Mouse (Mus musculus) limb, embryonic 11.5 days (tissue): Measurements from ENCODE around the gene Tvp23a. TPM values are rescaled to one million over a fixed set of nuclear protein-coding genes. Genes with fewer than 3 reads are reported as not detected.

Source experiments
- ATAC-seq: fragments of 200-750 bp; cut with Nextera tagmentation; 2 replicates; pipeline ENCODE4 v1.8.0; 2017; ENCODE audit warnings: low read depth; ENCODE audit not compliant: insufficient number of reproducible peaks, low FRiP score, low TSS enrichment
- DNase-seq: peaks from one replicate; pipeline ENCODE4 v3.0.0-alpha.2; 2015; ENCODE audit warnings: low spot score
- H3K27ac ChIP-seq: fragments of 300-500 bp; sonication (generic); replicated peaks from 2 replicates; pipeline ENCODE4 v1.5.1; 2014; ENCODE audit warnings: low read depth, mild to moderate bottlenecking, low read length
- H3K27me3 ChIP-seq: fragments of 300-500 bp; sonication (generic); 2 replicates; pipeline ENCODE4 v1.6.1; 2014; ENCODE audit warnings: mild to moderate bottlenecking, low read length, mixed read lengths; ENCODE audit not compliant: control insufficient read depth, insufficient read depth
- H3K36me3 ChIP-seq: fragments of 300-500 bp; sonication (generic); 2 replicates; pipeline ENCODE4 v1.6.1; 2014; ENCODE audit warnings: mild to moderate bottlenecking, low read length, moderate library complexity, mixed read lengths; ENCODE audit not compliant: control insufficient read depth, insufficient read depth
- H3K4me1 ChIP-seq: fragments of 300-500 bp; sonication (generic); 2 replicates; pipeline ENCODE4 v1.6.1; 2014; ENCODE audit warnings: low read length, mixed read lengths; ENCODE audit not compliant: control insufficient read depth, insufficient read depth
- H3K4me2 ChIP-seq: fragments of 300-500 bp; sonication (generic); 2 replicates; pipeline ENCODE4 v1.6.1; 2014; ENCODE audit warnings: low read depth, mild to moderate bottlenecking, moderate library complexity; ENCODE audit not compliant: severe bottlenecking
- H3K4me3 ChIP-seq: fragments of 300-500 bp; sonication (generic); 2 replicates; pipeline ENCODE4 v1.5.1; 2014; ENCODE audit warnings: low read depth, low read length
- H3K9ac ChIP-seq: fragments of 300-500 bp; sonication (generic); 2 replicates; pipeline ENCODE4 v1.6.1; 2014; ENCODE audit warnings: mild to moderate bottlenecking, low read length
- H3K9me3 ChIP-seq: fragments of 300-500 bp; sonication (generic); 2 replicates; pipeline ENCODE4 v1.6.1; 2016; ENCODE audit warnings: low read length; ENCODE audit not compliant: control insufficient read depth
- WGBS: fragments of 180-500 bp; shearing (Covaris S2); extraction: QIAGEN DNeasy Blood & Tissue Kit; methylation state at CpG from one replicate; pipeline ENCODE4 v1.1.7; 2014; 5-methylcytosine and 5-hydroxymethylcytosine counted together
- polyA plus RNA-seq: library from polyadenylated mRNA; unstranded; fragments of >200 nt; fragmentation: Nextera tagmentation; extraction: Ambion mirVana; gene quantifications from 2 replicates; pipeline ENCODE4 v1.2.1, GENCODE M21; 2014

Gene Tvp23a
- polyA plus RNA-seq, 1 experiment from 2014 or later: 19.4 TPM

- WGBS: 62% methylated on average over 1 of the region's 1 CpGs
- DNase-seq (no peak), ATAC-seq (no peak)
- Histone ChIP-seq H3K4me1 (0 out of 2 replicates have a peak, but pooled peaks cover 2% of the 10 kb centered on the region), H3K36me3 (no peaks in the 10 kb centered on the region), H3K9ac (no peak overlapping the region), H3K4me3 (no peak overlapping the region), H3K27me3 (no peaks in the 10 kb centered on the region), H3K9me3 (no peaks in the 10 kb centered on the region), H3K27ac (no peak overlapping the region), H3K4me2 (no peak overlapping the region)
Observed at GRCm38 (mm10) chr16:10377286-10377685, 69.9 kb downstream of the Tvp23a start.

GRCm38 (mm10) chr16:10374254-10375011, 72.7 kb downstream of the Tvp23a start:
- peak; percentile 75; the same call in 1 of the 2 replicates for ATAC-seq

GRCm38 (mm10) chr16:10372372-10372771, 74.8 kb downstream of the Tvp23a start:
- no peak for ATAC-seq

More at GRCm38 (mm10) chr16:10374254-10375011, 72.7 kb downstream of the Tvp23a start:
- Histone ChIP-seq H3K4me1 (peaks cover 10% of the 10 kb centered on the region), H3K36me3 (no peaks in the 10 kb centered on the region), H3K4me3 (0 out of 2 replicates have a peak overlapping the region, but pooled peaks have one; percentile 12), H3K4me2 (peak overlapping the region; percentile 37), H3K9me3 (no peaks in the 10 kb centered on the region), H3K27ac (no peak overlapping the region), H3K27me3 (no peaks in the 10 kb centered on the region), H3K9ac (peak overlapping the region; percentile 49)
- DNase-seq: peak; percentile 79
- WGBS: 25% methylated on average over 13 of the region's 13 CpGs

More at GRCm38 (mm10) chr16:10372372-10372771, 74.8 kb downstream of the Tvp23a start:
- Histone ChIP-seq H3K36me3 (no peaks in the 10 kb centered on the region), H3K27ac (no peak overlapping the region), H3K4me1 (peaks cover 16% of the 10 kb centered on the region), H3K4me2 (no peak overlapping the region), H3K9me3 (no peaks in the 10 kb centered on the region), H3K9ac (no peak overlapping the region), H3K4me3 (no peak overlapping the region), H3K27me3 (no peaks in the 10 kb centered on the region)
- WGBS: 85% methylated on average over 4 of the region's 4 CpGs
- DNase-seq: no peak

Other genes with a start within 250 kb of the Tvp23a start
- 5.8 and 8.4 TPM in 2 replicates for gene Emp2, start 133.4 kb downstream of the Tvp23a start, polyA plus RNA-seq
- gene Tekt5, start 51.9 kb downstream of the Tvp23a start, polyA plus RNA-seq: 0.10 TPM in 1 of 2 replicates, not detected in the other
- gene Nubp1, start 35.4 kb downstream of the Tvp23a start, polyA plus RNA-seq: 87.6 and 89.4 TPM in 2 replicates
- 0.16 and 0.17 TPM in 2 replicates for gene Ciita, start 32.7 kb upstream of the Tvp23a start, polyA plus RNA-seq
- gene Dexi, start 95.7 kb upstream of the Tvp23a start, polyA plus RNA-seq: 30.6 and 31.6 TPM in 2 replicates
- gene Clec16a, start 98.0 kb upstream of the Tvp23a start, polyA plus RNA-seq: 32.3 and 35.2 TPM in 2 replicates